Mouse (Mus musculus) cerebellum, adult 2 months (tissue): ENCODE results near the gene Olfr726. TPM values are rescaled to one million over a fixed set of nuclear protein-coding genes. Genes with fewer than 3 reads are reported as not detected.

Experiments
- DNase-seq, 2 experiments: peaks; one replicate each; pipeline ENCODE4 v3.0.0; 2021
- H3K27ac ChIP-seq: fragments of 200-500 bp; 2 replicates; pipeline ENCODE4 v1.5.1; 2012; ENCODE audit warnings: low read length, control low read depth, inconsistent platforms; ENCODE audit not compliant: insufficient read depth
- H3K27me3 ChIP-seq: fragments of 200-500 bp; 2 replicates; pipeline ENCODE4 v1.6.1; 2012; ENCODE audit warnings: inconsistent platforms, mild to moderate bottlenecking, low read length, moderate library complexity; ENCODE audit not compliant: control insufficient read depth, insufficient read depth
- H3K4me1 ChIP-seq: fragments of 200-500 bp; 2 replicates; pipeline ENCODE4 v1.6.1; 2011; ENCODE audit warnings: low read length; ENCODE audit not compliant: control insufficient read depth, insufficient read depth
- H3K4me3 ChIP-seq: fragments of 200-500 bp; replicated peaks from 2 replicates; pipeline ENCODE3; 2011; ENCODE audit warnings: mild to moderate bottlenecking, low read depth, low read length, control low read depth; ENCODE audit not compliant: insufficient read depth
- CTCF ChIP-seq: fragments of 200-500 bp; IDR thresholded peaks from 2 replicates; pipeline ENCODE4 v1.5.1; 2011; ENCODE audit warnings: low read depth, mild to moderate bottlenecking, control low read depth, low read length, moderate library complexity, borderline replicate concordance; ENCODE audit not compliant: insufficient read depth
- POLR2A ChIP-seq: fragments of 200-500 bp; IDR thresholded peaks from 2 replicates; pipeline ENCODE4 v1.6.1; 2011; ENCODE audit warnings: low read length, control low read depth, borderline replicate concordance; ENCODE audit not compliant: insufficient read depth
- WGBS: fragments of 180-500 bp; shearing (Covaris S2); methylation state at CpG from one replicate; pipeline ENCODE4 v1.1.7; 2018; 5-methylcytosine and 5-hydroxymethylcytosine counted together
- polyA plus RNA-seq: library from polyadenylated mRNA; depleted of rRNA; stranded (reverse); fragments of >200 nt; gene quantifications from 2 replicates; pipeline ENCODE4 v1.2.3, GENCODE M21; 2012; rRNA removed

Gene Olfr726
- polyA plus RNA-seq: not detected in 2 replicates

GRCm38 (mm10) chr14:50090853-50091252, at the start of gene Olfr726:
TSS of gene Olfr726 (minus strand) at chr14:50090953.
- no peak within 1 kb of the TSS for H3K4me3 ChIP-seq
- no peaks in the 10 kb centered on the region for H3K27me3 ChIP-seq
- WGBS: 66% methylated on average over 1 of the region's 1 CpGs
- H3K27ac ChIP-seq: no peak within 1 kb of the TSS
- no peak for TF ChIP-seq CTCF
- no peak for TF ChIP-seq POLR2A
- H3K4me1 ChIP-seq: no peaks in the 10 kb centered on the region
- no peak for DNase-seq

GRCm38 (mm10) chr14:50122886-50123285, 32.1 kb upstream of the Olfr726 start, which contains the start of gene Olfr727:
TSS of gene Olfr727 (plus strand) at chr14:50123186.
- no peak for DNase-seq
- 91% methylated on average over 1 of the region's 1 CpGs for WGBS
- H3K27ac ChIP-seq: no peak within 1 kb of the TSS
- H3K4me1 ChIP-seq: no peaks in the 10 kb centered on the region
- no peaks in the 10 kb centered on the region for H3K27me3 ChIP-seq
- TF ChIP-seq POLR2A (no peak), CTCF (no peak)
- no peak within 1 kb of the TSS for H3K4me3 ChIP-seq

DNA sequence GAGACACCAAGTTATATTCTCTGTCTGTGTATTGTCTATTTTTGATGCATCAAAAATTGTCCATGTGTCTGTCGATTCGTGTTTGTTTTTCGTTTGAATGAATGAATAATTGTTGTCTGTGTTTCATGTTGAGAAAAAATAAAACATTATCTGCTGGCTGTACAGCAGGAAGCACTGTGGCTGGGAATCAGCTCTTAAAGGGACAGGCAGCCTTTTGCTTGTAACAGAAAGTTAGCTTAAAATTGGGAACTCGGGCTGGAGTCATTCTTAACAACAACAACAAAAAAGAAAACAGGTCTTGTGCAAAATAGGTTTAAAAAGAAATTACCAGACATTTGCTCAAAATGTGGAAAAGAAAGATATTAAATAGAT, 28.0 kb downstream of the Olfr726 start:
- 0% methylated on average over 4 of the region's 4 CpGs for WGBS
- DNase-seq: no peak
- peak overlapping the region; percentile 55 for H3K4me3 ChIP-seq
- no peaks in the 10 kb centered on the region for H3K4me1 ChIP-seq
- no peaks in the 10 kb centered on the region for H3K27me3 ChIP-seq
- no peak for TF ChIP-seq POLR2A
- H3K27ac ChIP-seq: no peak overlapping the region

DNA sequence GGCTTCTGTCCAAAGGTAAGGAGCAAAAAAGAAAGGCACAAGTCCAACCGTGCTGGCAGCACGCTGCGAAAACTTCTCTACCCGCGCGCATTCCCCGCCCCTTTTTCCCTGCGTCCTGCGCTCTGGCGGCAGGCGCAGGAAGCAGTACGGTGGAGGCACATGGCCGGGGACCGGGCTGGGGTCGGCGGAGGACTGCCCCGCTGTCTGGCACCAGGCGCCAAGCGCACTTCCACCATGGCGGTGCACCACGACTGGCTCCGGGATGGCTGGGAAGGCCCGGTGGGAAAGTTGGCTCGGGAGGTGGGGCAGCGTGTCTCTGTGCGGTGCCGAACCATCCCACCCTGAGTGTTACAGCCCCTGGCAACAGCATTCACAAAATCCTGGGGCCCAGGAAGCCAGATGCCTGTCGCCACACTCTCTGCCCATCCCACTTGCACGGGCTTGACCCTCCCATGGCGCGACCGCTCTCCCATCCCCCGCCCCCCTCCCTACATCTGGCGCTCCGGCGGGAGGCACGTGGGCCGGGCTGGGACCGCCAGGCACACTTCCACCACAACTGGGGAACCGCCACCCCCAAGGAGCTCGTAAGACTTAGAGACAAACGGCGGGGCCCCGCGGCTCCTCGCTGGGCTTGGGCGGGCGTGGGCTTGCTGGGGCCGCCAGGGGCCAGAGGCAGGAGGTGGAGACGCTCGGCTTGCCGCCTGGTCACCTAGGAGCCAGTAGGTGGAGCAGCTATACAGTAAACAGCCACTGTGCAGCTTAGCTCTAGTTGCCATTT, 28.6 kb downstream of the Olfr726 start:
- 2% methylated on average over 52 of the region's 52 CpGs for WGBS
- Histone ChIP-seq H3K27ac (no peak overlapping the region), H3K4me1 (no peaks in the 10 kb centered on the region), H3K27me3 (no peaks in the 10 kb centered on the region), H3K4me3 (peak overlapping the region; percentile 55)
- DNase-seq: peak; percentile 67
- peak; percentile 58 for TF ChIP-seq CTCF
- no peak for TF ChIP-seq POLR2A

DNA sequence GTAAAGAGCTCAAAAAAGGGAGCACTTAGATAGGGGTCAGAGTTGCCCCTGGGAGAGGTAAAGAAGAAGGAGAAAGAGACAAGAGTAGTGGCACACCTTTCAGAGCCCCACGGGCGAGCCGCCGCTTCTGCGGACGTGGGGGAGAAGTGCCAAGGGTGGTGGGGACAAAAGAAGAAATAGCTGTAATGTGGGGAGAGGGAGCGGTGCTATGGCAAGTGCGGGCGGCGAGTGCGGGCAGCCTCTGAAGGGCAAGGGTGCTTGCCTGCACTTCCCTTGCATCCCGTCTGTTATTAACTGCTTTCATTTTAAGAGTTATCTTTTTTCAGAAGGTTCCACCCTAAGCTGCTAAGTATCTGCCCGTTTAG, 29.2 kb downstream of the Olfr726 start:
- TF ChIP-seq POLR2A (no peak), CTCF (no peak)
- WGBS: 0% methylated on average over 13 of the region's 13 CpGs
- Histone ChIP-seq H3K27ac (no peak overlapping the region), H3K27me3 (no peaks in the 10 kb centered on the region), H3K4me1 (no peaks in the 10 kb centered on the region), H3K4me3 (peak overlapping the region; percentile 55)
- no peak for DNase-seq

- TF ChIP-seq CTCF: no peak
- TF ChIP-seq POLR2A: no peak
- Histone ChIP-seq H3K27me3 (no peaks in the 10 kb centered on the region), H3K4me3 (no peak overlapping the region), H3K27ac (no peak overlapping the region), H3K4me1 (no peaks in the 10 kb centered on the region)
- DNase-seq: peak in 1 of 2 experiments; percentile 14
- 13% methylated on average over 11 of the region's 11 CpGs for WGBS
Measured at GRCm38 (mm10) chr14:50061179-50061578, 29.6 kb downstream of the Olfr726 start.

- DNase-seq: no peak
- Histone ChIP-seq H3K4me1 (no peaks in the 10 kb centered on the region), H3K4me3 (no peak within 1 kb of the TSS), H3K27me3 (no peaks in the 10 kb centered on the region), H3K27ac (no peak within 1 kb of the TSS)
- no peak for TF ChIP-seq CTCF
- TF ChIP-seq POLR2A: no peak
Measured at GRCm38 (mm10) chr14:50040275-50040674, 50.5 kb downstream of the Olfr726 start, which contains the start of gene Olfr725. TSS of gene Olfr725 (minus strand) at chr14:50040375.

Other genes starting within 250 kb of the Olfr726 start
- gene Olfr722, start 189.0 kb downstream of the Olfr726 start, polyA plus RNA-seq: not detected in 2 replicates
- not detected in 2 replicates for gene Olfr723, start 159.2 kb downstream of the Olfr726 start, polyA plus RNA-seq
- not detected in 2 replicates for gene Olfr724, start 127.7 kb downstream of the Olfr726 start, polyA plus RNA-seq
- not detected in 2 replicates for gene Olfr725, start 50.6 kb downstream of the Olfr726 start, polyA plus RNA-seq
- not detected in 2 replicates for gene Olfr727, start 32.2 kb upstream of the Olfr726 start, polyA plus RNA-seq
- not detected in 2 replicates for gene Olfr728, start 51.7 kb upstream of the Olfr726 start, polyA plus RNA-seq
- not detected in 2 replicates for gene Olfr729, start 62.0 kb upstream of the Olfr726 start, polyA plus RNA-seq
- not detected in 2 replicates for gene Olfr730, start 97.2 kb upstream of the Olfr726 start, polyA plus RNA-seq
- gene Olfr731, start 150.9 kb upstream of the Olfr726 start, polyA plus RNA-seq: not detected in 2 replicates
- not detected in 2 replicates for gene Olfr732, start 193.3 kb upstream of the Olfr726 start, polyA plus RNA-seq
- not detected in 2 replicates for gene Olfr733, start 210.6 kb upstream of the Olfr726 start, polyA plus RNA-seq
- not detected in 2 replicates for gene Olfr734, start 235.8 kb upstream of the Olfr726 start, polyA plus RNA-seq